11 mouse cellular contexts compared by ENCODE assay signal in genomic region chr1:59437927-59438326, GRCm38 (mm10). TPM values are rescaled to one million over a fixed set of nuclear protein-coding genes. Genes with fewer than 3 reads are reported as not detected.
A peak's percentile ranks its signal among the peaks of the same experiment; 100 is the strongest.
DNase-seq lines count a peak whose midpoint lies in the region; ATAC-seq lines count a peak whose summit lies in the region.
"Had no signal": no experiment of that assay in that cellular context is flagged by ENCODE, and none has a peak within 500 bp of the region (broad histone marks: within the 10 kb centered on the region; RNA-seq: fewer than 3 reads in every experiment).

No protein-coding gene starts in this region.

- H3K9me3 ChIP-seq in embryonic facial prominence, embryonic 13.5 days: no peaks in the 10 kb centered on the region
- H3K9me3 ChIP-seq in hindbrain, embryonic 13.5 days: no peaks in the 10 kb centered on the region
- H3K9me3 ChIP-seq in limb, embryonic 12.5 days: no peaks in the 10 kb centered on the region
- H3K9me3 ChIP-seq: embryonic facial prominence, embryonic 15.5 days had no signal

- H3K27ac ChIP-seq in embryonic facial prominence, embryonic 13.5 days: peak overlapping the region; percentile 18; the same call in 1 of the 2 replicates
- peak overlapping the region; percentile 46 for H3K27ac ChIP-seq in hindbrain, embryonic 13.5 days
- peak overlapping the region; percentile 62 for H3K27ac ChIP-seq in limb, embryonic 12.5 days
- H3K27ac ChIP-seq: embryonic facial prominence, embryonic 15.5 days had no signal

- peaks cover 21% of the 10 kb centered on the region for H3K4me1 ChIP-seq in embryonic facial prominence, embryonic 13.5 days
- H3K4me1 ChIP-seq in hindbrain, embryonic 13.5 days (replicated peaks): peaks cover 17% of the 10 kb centered on the region
- H3K4me1 ChIP-seq in limb, embryonic 12.5 days (replicated peaks): peaks cover 8% of the 10 kb centered on the region

- no peak overlapping the region for H3K9ac ChIP-seq in embryonic facial prominence, embryonic 13.5 days
- H3K9ac ChIP-seq in hindbrain, embryonic 13.5 days: no peak overlapping the region
- H3K9ac ChIP-seq in limb, embryonic 12.5 days (replicated peaks): no peak overlapping the region
- H3K9ac ChIP-seq: embryonic facial prominence, embryonic 15.5 days had no signal

- H3K36me3 ChIP-seq in embryonic facial prominence, embryonic 13.5 days: no peaks in the 10 kb centered on the region
- H3K36me3 ChIP-seq in hindbrain, embryonic 13.5 days: no peaks in the 10 kb centered on the region
- no peaks in the 10 kb centered on the region for H3K36me3 ChIP-seq in limb, embryonic 12.5 days
- H3K36me3 ChIP-seq: embryonic facial prominence, embryonic 15.5 days had no signal

- no peak overlapping the region for H3K4me3 ChIP-seq in embryonic facial prominence, embryonic 13.5 days
- H3K4me3 ChIP-seq in hindbrain, embryonic 13.5 days: no peak overlapping the region
- no peak overlapping the region for H3K4me3 ChIP-seq in limb, embryonic 12.5 days (replicated peaks)
- H3K4me3 ChIP-seq: embryonic facial prominence, embryonic 15.5 days had no signal

- DNase-seq in neural tube, embryonic 10.5 days (ENCODE audit: extremely low spot score, low spot score): peak; percentile 68
- DNase-seq in heart, postnatal 10 days: no peak
- DNase-seq in gastrocnemius, postnatal 25 days: no peak
- DNase-seq in adrenal gland, postnatal 4 days (ENCODE audit: low spot score in 2 of 2): no peak
- DNase-seq in left cerebral cortex, postnatal 25 days (ENCODE audit: low spot score in 2 of 2): no peak
- DNase-seq: adrenal gland, postnatal 14 days had no signal

- H3K4me2 ChIP-seq in embryonic facial prominence, embryonic 13.5 days: no peak overlapping the region
- no peak overlapping the region for H3K4me2 ChIP-seq in hindbrain, embryonic 13.5 days
- H3K4me2 ChIP-seq in limb, embryonic 12.5 days: no peak overlapping the region
- H3K4me2 ChIP-seq: embryonic facial prominence, embryonic 15.5 days; heart, embryonic 11.5 days had no signal

- WGBS in embryonic facial prominence, embryonic 13.5 days: 15% methylated on average over 3 of the region's 3 CpGs
- 7% methylated on average over 3 of the region's 3 CpGs for WGBS in hindbrain, embryonic 13.5 days
- 15% methylated on average over 3 of the region's 3 CpGs for WGBS in limb, embryonic 12.5 days

- intact Hi-C loops in heart, postnatal 10 days (cut with DNase I): no loop called here
- intact Hi-C loops in left cerebral cortex, postnatal 25 days (cut with DNase I): no loop called here

- no peak for ATAC-seq in embryonic facial prominence, embryonic 13.5 days (ENCODE audit: insufficient number of reproducible peaks, insufficient read depth, low FRiP score, low TSS enrichment, low read depth)
- ATAC-seq in hindbrain, embryonic 13.5 days (ENCODE audit: low FRiP score): 0 out of 2 replicates have a peak, but pooled peaks have one; percentile 41
- no peak for ATAC-seq in limb, embryonic 12.5 days (ENCODE audit: insufficient number of reproducible peaks, insufficient read depth, low FRiP score, low TSS enrichment, low read depth)

- no peaks in the 10 kb centered on the region for H3K27me3 ChIP-seq in embryonic facial prominence, embryonic 13.5 days
- H3K27me3 ChIP-seq in hindbrain, embryonic 13.5 days: no peaks in the 10 kb centered on the region
- H3K27me3 ChIP-seq in limb, embryonic 12.5 days: no peaks in the 10 kb centered on the region
- H3K27me3 ChIP-seq: embryonic facial prominence, embryonic 15.5 days had no signal

RNA-seq across cellular contexts. Expression of gene Fzd7, which starts 44.3 kb away (rescaled TPM):
- 13.4 and 13.7 TPM in 2 replicates for polyA plus RNA-seq in embryonic facial prominence, embryonic 13.5 days (2015; fragmentation: Nextera tagmentation; extraction: Ambion mirVana)
- polyA plus RNA-seq in hindbrain, embryonic 13.5 days (2015; fragmentation: Nextera tagmentation; extraction: Ambion mirVana): 3.3 and 3.6 TPM in 2 replicates
- 20.5 and 20.9 TPM in 2 replicates for polyA plus RNA-seq in limb, embryonic 12.5 days (2016; fragmentation: Nextera tagmentation; extraction: Ambion mirVana)
- 1 to 10 TPM; 6.4 to 6.7 TPM for total RNA-seq in heart, postnatal 10 days (2021)
- total RNA-seq in gastrocnemius, postnatal 25 days (2021): 10 to 100 TPM; 17.3 to 24.8 TPM
- total RNA-seq in adrenal gland, postnatal 4 days (2021): 10 to 100 TPM; 23.6 to 28.7 TPM
- total RNA-seq in left cerebral cortex, postnatal 25 days (2021): 1 to 10 TPM; 6.8 to 6.9 TPM
